Mouse (Mus musculus) brain, embryonic 18.5 days (tissue): ENCODE measurements around the gene Mid1ip1.

Source experiments
- DNase-seq: peaks from one replicate; pipeline ENCODE4 v3.0.0-alpha.2; 2012; ENCODE audit warnings: low read depth, low spot score

Mid1ip1 gene

DNA sequence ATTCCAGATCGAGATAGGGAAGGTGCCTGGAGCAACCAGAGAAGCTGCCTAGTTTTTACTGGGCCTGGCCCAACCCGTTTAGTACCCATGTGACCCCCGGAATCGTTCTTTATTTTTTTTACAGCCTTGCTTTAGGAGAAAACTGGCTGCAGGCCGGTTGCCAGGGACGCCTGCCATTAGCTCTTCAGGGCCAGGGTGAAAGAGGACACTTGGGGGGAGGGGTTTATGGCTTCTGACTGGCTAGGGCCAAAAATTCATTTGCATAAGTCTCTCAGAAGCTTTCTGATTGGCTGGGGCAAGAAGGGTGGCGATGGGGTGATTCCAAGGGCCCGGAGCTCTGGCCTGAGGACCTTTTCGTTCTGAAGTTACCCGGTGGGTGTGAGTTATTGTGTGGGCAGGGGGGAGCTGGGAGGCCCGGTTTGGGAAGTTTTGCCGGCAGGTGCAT is at the start of gene Mid1ip1:
TSS of gene Mid1ip1 (plus strand) at position 318 of the 445 bp plus-strand sequence.
- DNase-seq, result peak; percentile 50

- DNase-seq, result no peak
Observed at GRCm38 (mm10) chrX:10694455-10695180, 20.2 kb upstream of the Mid1ip1 start.

- DNase-seq, result no peak
Observed at GRCm38 (mm10) chrX:10706728-10707127, 8.1 kb upstream of the Mid1ip1 start.

- DNase-seq, result no peak
Observed at GRCm38 (mm10) chrX:10713839-10714637, 775 bp upstream of the Mid1ip1 start.

- DNase-seq, result no peak
Observed at GRCm38 (mm10) chrX:10716917-10717763, 2.3 kb downstream of the Mid1ip1 start.

GRCm38 (mm10) chrX:10718021-10718837 is 3.4 kb downstream of the Mid1ip1 start:
- no peak for DNase-seq

GRCm38 (mm10) chrX:10718838-10719539 is 4.2 kb downstream of the Mid1ip1 start:
- DNase-seq, result no peak

DNA sequence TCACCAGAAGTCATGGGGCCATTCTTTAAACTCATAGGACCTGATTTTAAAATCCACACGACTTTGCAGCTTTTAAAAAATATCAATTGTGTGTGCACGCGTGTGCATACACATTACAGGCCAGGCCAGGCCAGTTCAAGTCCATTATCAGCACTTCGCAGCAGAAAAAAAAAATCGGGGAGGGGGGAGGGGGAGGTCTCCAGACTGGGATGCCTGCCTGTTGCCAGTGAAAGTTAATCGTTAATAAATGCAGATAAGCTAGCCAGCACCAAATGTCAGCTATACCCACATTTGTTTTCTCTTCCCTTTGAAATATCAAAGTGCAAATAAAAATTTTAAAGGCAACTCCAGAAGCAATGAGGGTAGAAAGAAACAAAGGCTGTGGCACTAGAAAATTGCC is 5.6 kb downstream of the Mid1ip1 start:
- DNase-seq, result no peak

GRCm38 (mm10) chrX:10724571-10724970 is 9.8 kb downstream of the Mid1ip1 start:
- no peak for DNase-seq

- no peak for DNase-seq
Observed at GRCm38 (mm10) chrX:10729488-10729887, 14.7 kb downstream of the Mid1ip1 start.

GRCm38 (mm10) chrX:10734453-10734852 is 19.6 kb downstream of the Mid1ip1 start:
- no peak for DNase-seq

GRCm38 (mm10) chrX:10734874-10735273 is 20.1 kb downstream of the Mid1ip1 start:
- DNase-seq, result no peak

DNA sequence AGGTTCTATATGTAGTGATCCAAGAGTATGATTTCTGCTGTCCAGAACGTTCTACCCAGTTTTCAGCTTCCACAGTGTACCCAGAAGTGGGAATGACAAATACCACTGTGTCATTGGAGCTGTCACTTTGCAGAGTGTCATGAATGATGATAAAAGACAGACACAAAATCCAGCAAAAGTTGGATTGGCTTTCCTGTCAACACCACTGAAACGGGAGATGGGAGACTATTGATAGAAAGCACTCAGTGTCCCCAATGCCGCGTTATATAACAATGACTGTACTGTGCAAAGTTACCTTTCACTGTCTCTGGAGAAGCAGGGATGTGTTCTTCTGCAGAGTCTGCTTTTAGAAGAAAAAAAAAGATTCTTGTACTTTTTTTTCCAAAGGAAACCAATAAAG is 44.1 kb downstream of the Mid1ip1 start:
- no peak for DNase-seq

DNA sequence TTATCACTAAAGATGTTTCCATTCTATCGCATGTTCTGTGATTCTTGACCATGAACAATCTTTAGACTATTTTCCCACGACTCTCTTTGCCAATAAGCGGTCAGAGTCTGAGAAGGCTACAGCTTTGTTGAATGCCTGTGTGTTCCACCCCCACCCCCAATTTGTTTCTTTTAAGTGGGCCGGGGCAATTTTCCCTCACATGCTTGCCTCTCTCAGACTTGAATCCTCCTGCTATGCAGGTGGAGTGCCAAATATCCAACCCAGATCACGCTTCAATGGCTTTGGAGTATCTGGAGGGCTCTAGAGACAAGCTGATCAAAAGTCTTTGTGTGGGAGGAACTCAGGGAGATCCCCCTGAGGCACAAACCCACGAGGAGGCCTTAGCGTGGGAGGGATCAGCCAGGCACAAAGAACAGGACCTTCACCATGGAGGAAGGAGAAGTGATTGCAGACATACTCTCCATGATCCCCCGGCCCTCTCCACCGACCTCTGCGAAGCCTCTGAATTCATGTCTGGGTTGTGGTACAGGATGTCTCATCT is 48.7 kb downstream of the Mid1ip1 start:
- DNase-seq, result no peak
